Mouse (Mus musculus): Measurements from ENCODE around the gene Erg. TPM values are rescaled to one million over a fixed set of nuclear protein-coding genes. Genes with fewer than 3 reads are reported as not detected.

Gene Erg
- polyA plus RNA-seq, 1 experiment from 2014 or later = 1.8 TPM

DNA sequence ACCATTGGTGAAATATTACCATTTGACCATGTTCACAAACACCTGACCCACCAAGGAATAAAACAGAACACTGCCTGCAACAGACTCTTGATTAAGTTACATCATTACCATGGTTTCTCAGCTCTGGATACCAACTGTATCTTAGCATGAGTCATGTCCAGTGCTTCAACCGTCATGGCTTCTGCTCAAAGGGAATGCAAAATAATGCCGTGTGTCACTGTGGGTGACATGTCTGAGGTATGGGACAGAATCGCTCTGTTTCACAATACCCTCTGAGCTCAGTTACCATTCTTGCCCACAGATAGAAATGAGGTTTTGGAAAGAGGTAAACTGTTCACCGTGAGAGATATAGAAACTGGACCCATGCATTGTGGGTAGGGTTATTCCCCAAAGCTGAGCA lies 170.5 kb downstream of the Erg start:
- Histone ChIP-seq H3K27ac (ENCODE audit: low read depth, low read length) (no peak overlapping the region), H3K9me3 (ENCODE audit: control insufficient read depth, low read length) (no peaks in the 10 kb centered on the region), H3K27me3 (ENCODE audit: control insufficient read depth, insufficient read depth, low read length) (no peaks in the 10 kb centered on the region), H3K4me3 (ENCODE audit: low read depth, low read length) (no peak overlapping the region), H3K4me1 (replicated peaks; ENCODE audit: control insufficient read depth, insufficient read depth, low read length) (no peaks in the 10 kb centered on the region; the same call in 1 of the 2 replicates), H3K36me3 (ENCODE audit: control insufficient read depth, insufficient read depth, low read length) (no peaks in the 10 kb centered on the region), H3K9ac (ENCODE audit: low read length) (no peak overlapping the region), H3K4me2 (ENCODE audit: low read depth, low read length, severe bottlenecking) (no peak overlapping the region)
- no peak for DNase-seq (ENCODE audit: low spot score)
- 96% methylated on average over 4 of the region's 4 CpGs for WGBS
- no peak for ATAC-seq (replicated peaks; ENCODE audit: low FRiP score)

DNA sequence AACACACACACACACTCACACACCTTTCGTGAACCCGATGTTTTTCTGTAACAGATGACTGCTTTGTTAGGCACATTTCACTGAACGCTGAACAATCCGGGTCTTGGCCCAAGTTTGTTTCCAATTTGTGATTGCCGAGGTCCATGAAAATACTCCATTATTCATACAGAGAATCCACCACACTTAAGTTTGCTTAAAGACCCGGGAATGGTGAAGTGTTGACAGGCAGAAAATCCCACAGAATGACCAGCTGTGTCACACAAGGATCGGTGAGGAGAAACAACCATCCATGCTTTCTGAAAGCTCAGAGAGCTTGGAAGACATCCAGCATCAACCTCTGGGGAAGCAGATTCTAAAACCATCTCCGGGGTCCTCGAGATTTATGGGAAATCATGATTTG lies 171.0 kb downstream of the Erg start:
- Histone ChIP-seq H3K4me1 (replicated peaks; ENCODE audit: control insufficient read depth, insufficient read depth, low read length) (no peaks in the 10 kb centered on the region), H3K4me3 (ENCODE audit: low read depth, low read length) (no peak overlapping the region), H3K27me3 (ENCODE audit: control insufficient read depth, insufficient read depth, low read length) (no peaks in the 10 kb centered on the region), H3K36me3 (ENCODE audit: control insufficient read depth, insufficient read depth, low read length) (no peaks in the 10 kb centered on the region), H3K4me2 (ENCODE audit: low read depth, low read length, severe bottlenecking) (no peak overlapping the region), H3K9me3 (ENCODE audit: control insufficient read depth, low read length) (no peaks in the 10 kb centered on the region), H3K9ac (ENCODE audit: low read length) (no peak overlapping the region), H3K27ac (ENCODE audit: low read depth, low read length) (no peak overlapping the region)
- 87% methylated on average over 9 of the region's 9 CpGs for WGBS
- ATAC-seq (replicated peaks; ENCODE audit: low FRiP score) = no peak
- DNase-seq (ENCODE audit: low spot score) = no peak

DNA sequence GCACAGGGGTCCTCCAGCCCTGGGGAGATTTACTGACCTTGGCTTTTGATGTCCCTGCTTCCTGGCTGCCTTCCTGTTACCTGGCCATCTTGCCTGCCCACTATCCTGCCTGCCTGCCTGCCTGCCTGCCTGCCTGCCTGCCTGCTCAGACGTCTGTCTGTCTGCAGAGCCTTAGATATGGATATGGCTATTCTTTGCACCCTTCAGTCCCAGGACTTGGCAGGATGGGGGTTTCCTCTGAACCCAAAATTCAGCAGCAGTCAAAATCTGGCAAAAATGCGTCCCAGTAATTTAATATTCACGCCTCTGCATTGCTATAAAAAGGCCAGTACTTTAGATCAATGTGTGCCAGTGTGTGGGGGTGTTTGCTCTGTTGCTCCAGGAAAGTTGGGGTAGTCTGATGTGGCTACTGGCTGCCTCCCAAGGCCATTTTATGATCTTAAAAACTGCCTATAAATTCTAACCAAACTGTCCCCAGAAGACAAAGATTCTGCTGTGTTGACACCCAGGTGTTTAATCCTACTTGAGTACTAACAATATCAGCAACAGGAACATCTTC lies 172.9 kb downstream of the Erg start:
- ATAC-seq (replicated peaks; ENCODE audit: low FRiP score) = no peak
- no peak overlapping the region for H3K27ac ChIP-seq (ENCODE audit: low read depth, low read length)
- H3K4me2 ChIP-seq (ENCODE audit: low read depth, low read length, severe bottlenecking) = no peak overlapping the region
- H3K4me1 ChIP-seq (replicated peaks; ENCODE audit: control insufficient read depth, insufficient read depth, low read length) = no peaks in the 10 kb centered on the region
- no peaks in the 10 kb centered on the region for H3K36me3 ChIP-seq (ENCODE audit: control insufficient read depth, insufficient read depth, low read length)
- no peak for DNase-seq (ENCODE audit: low spot score)
- H3K9ac ChIP-seq (ENCODE audit: low read length) = no peak overlapping the region
- no peaks in the 10 kb centered on the region for H3K9me3 ChIP-seq (ENCODE audit: control insufficient read depth, low read length)
- no peak overlapping the region for H3K4me3 ChIP-seq (ENCODE audit: low read depth, low read length)
- WGBS = 74% methylated on average over 3 of the region's 3 CpGs
- H3K27me3 ChIP-seq (ENCODE audit: control insufficient read depth, insufficient read depth, low read length) = no peaks in the 10 kb centered on the region

DNA sequence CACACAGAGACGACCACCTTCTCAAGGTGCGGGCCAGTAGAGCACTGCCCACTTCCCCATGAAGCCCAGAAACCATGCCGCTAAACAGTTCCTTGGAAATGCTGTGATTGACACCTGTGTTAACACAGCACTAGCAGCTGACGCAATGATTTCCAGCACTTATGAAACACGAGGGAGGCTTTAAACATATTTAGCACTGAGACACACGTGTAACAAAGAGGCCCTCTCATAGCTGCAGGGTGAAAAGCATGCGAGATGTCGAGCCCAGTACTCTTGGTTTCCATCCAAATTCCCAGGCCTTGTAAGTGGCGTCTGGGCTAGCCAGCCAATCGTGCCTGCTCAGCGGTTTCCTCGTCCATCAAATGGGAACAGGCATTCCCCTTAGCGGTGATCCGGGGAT lies 178.3 kb downstream of the Erg start:
- 80% methylated on average over 14 of the region's 14 CpGs for WGBS
- H3K9me3 ChIP-seq (ENCODE audit: control insufficient read depth, low read length) = no peaks in the 10 kb centered on the region
- H3K4me3 ChIP-seq (ENCODE audit: low read depth, low read length) = no peak overlapping the region
- no peaks in the 10 kb centered on the region for H3K4me1 ChIP-seq (replicated peaks; ENCODE audit: control insufficient read depth, insufficient read depth, low read length)
- no peak for ATAC-seq (replicated peaks; ENCODE audit: low FRiP score)
- H3K27ac ChIP-seq (ENCODE audit: low read depth, low read length) = no peak overlapping the region
- H3K4me2 ChIP-seq (ENCODE audit: low read depth, low read length, severe bottlenecking) = no peak overlapping the region
- H3K9ac ChIP-seq (ENCODE audit: low read length) = no peak overlapping the region
- no peaks in the 10 kb centered on the region for H3K36me3 ChIP-seq (ENCODE audit: control insufficient read depth, insufficient read depth, low read length)
- H3K27me3 ChIP-seq (ENCODE audit: control insufficient read depth, insufficient read depth, low read length) = no peaks in the 10 kb centered on the region
- no peak for DNase-seq (ENCODE audit: low spot score)

DNA sequence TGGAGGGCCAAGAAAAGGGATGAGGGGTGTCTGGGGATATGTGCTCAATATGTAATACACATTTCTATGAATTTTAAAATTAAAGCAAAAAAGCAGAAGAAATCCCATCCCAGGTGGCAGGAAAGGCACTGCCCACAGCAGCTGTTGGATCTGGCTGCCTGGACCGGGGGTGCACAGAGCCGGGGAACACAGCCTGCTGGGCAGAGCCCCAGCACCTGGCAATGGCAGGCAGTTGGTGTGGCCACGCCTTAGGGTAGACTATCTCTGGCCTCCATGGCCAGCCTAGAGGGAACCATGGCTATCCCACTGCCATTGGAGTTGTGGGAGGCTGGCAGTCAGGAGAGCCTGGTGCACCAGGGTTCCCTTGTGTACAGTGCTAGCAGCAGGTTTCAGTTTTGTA lies 180.9 kb downstream of the Erg start:
- Histone ChIP-seq H3K4me3 (ENCODE audit: low read depth, low read length) (no peak overlapping the region), H3K27me3 (ENCODE audit: control insufficient read depth, insufficient read depth, low read length) (no peaks in the 10 kb centered on the region), H3K9ac (ENCODE audit: low read length) (no peak overlapping the region), H3K9me3 (ENCODE audit: control insufficient read depth, low read length) (no peaks in the 10 kb centered on the region), H3K27ac (ENCODE audit: low read depth, low read length) (no peak overlapping the region), H3K36me3 (ENCODE audit: control insufficient read depth, insufficient read depth, low read length) (no peaks in the 10 kb centered on the region), H3K4me2 (ENCODE audit: low read depth, low read length, severe bottlenecking) (no peak overlapping the region), H3K4me1 (replicated peaks; ENCODE audit: control insufficient read depth, insufficient read depth, low read length) (no peaks in the 10 kb centered on the region)
- DNase-seq (ENCODE audit: low spot score) = no peak
- no peak for ATAC-seq (replicated peaks; ENCODE audit: low FRiP score)
- 87% methylated on average over 3 of the region's 3 CpGs for WGBS

DNA sequence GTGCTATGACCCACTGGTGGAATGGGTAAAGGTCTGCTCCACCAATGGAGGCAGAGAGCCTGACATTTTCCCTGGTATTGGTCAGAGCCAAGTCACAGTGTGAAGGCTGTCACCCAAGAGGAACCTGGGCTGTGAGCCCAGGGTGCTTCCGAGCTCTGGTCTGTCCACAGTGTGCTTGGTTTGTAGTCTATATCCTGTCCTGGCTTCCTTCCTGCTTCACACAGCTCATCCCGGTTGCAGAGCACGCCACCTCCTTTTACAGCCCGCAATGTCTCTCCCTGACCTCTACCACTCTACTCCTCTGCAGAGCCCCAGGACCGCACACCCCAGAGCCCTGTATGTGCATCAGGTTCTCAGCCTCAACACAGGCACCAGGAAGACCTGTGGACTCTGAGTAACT lies 182.9 kb downstream of the Erg start:
- H3K36me3 ChIP-seq (ENCODE audit: control insufficient read depth, insufficient read depth, low read length) = no peaks in the 10 kb centered on the region
- no peak overlapping the region for H3K9ac ChIP-seq (ENCODE audit: low read length)
- H3K27ac ChIP-seq (ENCODE audit: low read depth, low read length) = no peak overlapping the region
- ATAC-seq (replicated peaks; ENCODE audit: low FRiP score) = no peak
- no peak for DNase-seq (ENCODE audit: low spot score)
- H3K4me2 ChIP-seq (ENCODE audit: low read depth, low read length, severe bottlenecking) = no peak overlapping the region
- H3K4me3 ChIP-seq (ENCODE audit: low read depth, low read length) = no peak overlapping the region
- no peaks in the 10 kb centered on the region for H3K27me3 ChIP-seq (ENCODE audit: control insufficient read depth, insufficient read depth, low read length)
- no peaks in the 10 kb centered on the region for H3K4me1 ChIP-seq (replicated peaks; ENCODE audit: control insufficient read depth, insufficient read depth, low read length)
- WGBS = 86% methylated on average over 5 of the region's 5 CpGs
- no peaks in the 10 kb centered on the region for H3K9me3 ChIP-seq (ENCODE audit: control insufficient read depth, low read length)

DNA sequence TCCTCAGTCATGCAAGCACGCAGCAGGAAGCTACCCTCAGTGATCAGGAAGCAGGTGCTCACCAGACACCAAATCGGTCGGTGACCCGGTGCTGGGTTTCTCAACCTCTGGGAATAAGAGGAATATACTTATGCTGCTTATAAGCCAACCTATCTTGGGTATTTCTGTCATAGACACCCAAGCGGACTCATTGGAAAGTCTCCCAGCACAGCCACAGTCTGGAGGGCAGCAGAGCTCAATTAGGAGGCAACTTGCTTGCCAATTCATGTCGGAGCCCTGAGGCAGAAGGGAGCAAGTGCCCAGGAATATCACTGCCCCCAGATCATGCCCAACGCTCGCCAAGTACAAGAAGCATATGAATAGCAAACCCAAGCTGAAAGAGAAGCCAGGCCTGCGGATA lies 184.5 kb downstream of the Erg start:
- ATAC-seq (replicated peaks; ENCODE audit: low FRiP score) = no peak
- Histone ChIP-seq H3K27ac (ENCODE audit: low read depth, low read length) (no peak overlapping the region), H3K9ac (ENCODE audit: low read length) (no peak overlapping the region), H3K4me2 (ENCODE audit: low read depth, low read length, severe bottlenecking) (no peak overlapping the region), H3K9me3 (ENCODE audit: control insufficient read depth, low read length) (no peaks in the 10 kb centered on the region), H3K36me3 (ENCODE audit: control insufficient read depth, insufficient read depth, low read length) (no peaks in the 10 kb centered on the region), H3K4me1 (replicated peaks; ENCODE audit: control insufficient read depth, insufficient read depth, low read length) (no peaks in the 10 kb centered on the region), H3K27me3 (ENCODE audit: control insufficient read depth, insufficient read depth, low read length) (no peaks in the 10 kb centered on the region), H3K4me3 (ENCODE audit: low read depth, low read length) (no peak overlapping the region)
- 90% methylated on average over 9 of the region's 9 CpGs for WGBS
- no peak for DNase-seq (ENCODE audit: low spot score)

DNA sequence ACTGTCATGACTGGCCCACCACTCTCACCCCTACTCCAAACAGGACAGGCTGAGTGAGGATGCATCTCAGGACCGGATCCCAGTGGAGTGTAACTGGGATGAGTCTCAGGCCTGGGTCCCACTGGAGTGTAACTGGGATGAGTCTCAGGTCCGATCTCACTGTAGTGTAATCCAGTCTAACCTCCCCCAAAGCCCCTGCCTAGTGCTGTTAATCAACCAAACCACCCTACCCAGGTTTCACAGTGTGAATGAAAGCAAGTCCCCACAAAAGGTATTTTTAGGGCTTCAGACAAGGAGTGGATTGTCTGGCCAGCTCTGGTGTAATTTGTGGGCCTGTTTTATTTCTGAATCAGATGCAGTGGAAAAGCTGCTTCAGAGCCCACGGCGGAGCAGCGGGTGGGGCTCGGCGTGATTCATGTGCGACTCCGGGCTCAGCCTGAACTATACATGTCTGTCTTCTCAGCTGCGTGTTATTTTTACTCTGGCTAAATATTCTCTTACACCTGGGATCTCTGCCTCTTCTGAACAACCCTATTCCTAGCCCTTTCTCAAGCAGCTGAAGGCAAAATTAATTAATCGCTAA lies 187.5 kb downstream of the Erg start:
- ATAC-seq (replicated peaks; ENCODE audit: low FRiP score) = no peak
- Histone ChIP-seq H3K27me3 (ENCODE audit: control insufficient read depth, insufficient read depth, low read length) (no peaks in the 10 kb centered on the region), H3K36me3 (ENCODE audit: control insufficient read depth, insufficient read depth, low read length) (no peaks in the 10 kb centered on the region), H3K9me3 (ENCODE audit: control insufficient read depth, low read length) (no peaks in the 10 kb centered on the region), H3K9ac (ENCODE audit: low read length) (no peak overlapping the region), H3K4me3 (ENCODE audit: low read depth, low read length) (no peak overlapping the region), H3K4me1 (replicated peaks; ENCODE audit: control insufficient read depth, insufficient read depth, low read length) (no peaks in the 10 kb centered on the region), H3K4me2 (ENCODE audit: low read depth, low read length, severe bottlenecking) (no peak overlapping the region), H3K27ac (ENCODE audit: low read depth, low read length) (no peak overlapping the region)
- DNase-seq (ENCODE audit: low spot score) = no peak
- WGBS = 85% methylated on average over 11 of the region's 11 CpGs

DNA sequence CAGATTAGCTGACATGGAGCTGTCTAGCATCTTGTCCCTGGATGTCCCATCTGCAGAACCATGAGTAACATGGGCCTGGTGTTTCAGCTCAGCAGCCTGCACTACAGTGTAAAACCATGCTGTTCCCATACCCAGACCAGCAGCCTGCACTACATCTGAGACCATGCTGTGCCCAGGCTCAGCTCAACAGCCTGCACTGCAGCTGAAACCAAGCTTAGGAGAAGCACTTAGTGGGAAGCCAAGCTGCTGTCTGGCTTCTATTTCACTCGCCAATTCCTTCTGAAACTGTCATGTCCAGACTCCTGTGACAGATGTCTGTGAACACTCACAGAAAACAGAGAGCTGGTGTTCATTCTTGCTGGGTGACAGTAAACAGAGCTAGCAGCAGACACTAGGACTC lies 195.6 kb downstream of the Erg start:
- 76% methylated on average over 1 of the region's 1 CpGs for WGBS
- Histone ChIP-seq H3K27ac (ENCODE audit: low read depth, low read length) (no peak overlapping the region), H3K4me1 (replicated peaks; ENCODE audit: control insufficient read depth, insufficient read depth, low read length) (no peaks in the 10 kb centered on the region), H3K36me3 (ENCODE audit: control insufficient read depth, insufficient read depth, low read length) (no peaks in the 10 kb centered on the region), H3K4me3 (ENCODE audit: low read depth, low read length) (no peak overlapping the region), H3K9me3 (ENCODE audit: control insufficient read depth, low read length) (no peaks in the 10 kb centered on the region), H3K27me3 (ENCODE audit: control insufficient read depth, insufficient read depth, low read length) (no peaks in the 10 kb centered on the region), H3K9ac (ENCODE audit: low read length) (no peak overlapping the region), H3K4me2 (ENCODE audit: low read depth, low read length, severe bottlenecking) (no peak overlapping the region)
- ATAC-seq (replicated peaks; ENCODE audit: low FRiP score) = no peak
- no peak for DNase-seq (ENCODE audit: low spot score)
